Mouse (Mus musculus) kidney, embryonic 16.5 days (tissue): Measurements from ENCODE around the gene Fabp6. TPM values are rescaled to one million over a fixed set of nuclear protein-coding genes. Genes with fewer than 3 reads are reported as not detected.

Experiments
- ATAC-seq: fragments of 200-750 bp; cut with Nextera tagmentation; 2 replicates; pipeline ENCODE4 v1.8.0; 2017; ENCODE audit warnings: moderate TSS enrichment; ENCODE audit not compliant: low FRiP score, low TSS enrichment
- H3K27ac ChIP-seq: fragments of 300-500 bp; sonication (generic); 2 replicates; pipeline ENCODE4 v1.5.1; 2014; ENCODE audit warnings: low read length
- H3K27me3 ChIP-seq: fragments of 300-500 bp; sonication (generic); 2 replicates; pipeline ENCODE4 v1.6.1; 2014; ENCODE audit warnings: low read length, control low read depth, mixed read lengths; ENCODE audit not compliant: insufficient read depth
- H3K36me3 ChIP-seq: fragments of 300-500 bp; sonication (generic); 2 replicates; pipeline ENCODE4 v1.6.1; 2014; ENCODE audit warnings: low read length, control low read depth, mixed read lengths; ENCODE audit not compliant: insufficient read depth
- H3K4me1 ChIP-seq: fragments of 300-500 bp; sonication (generic); 2 replicates; pipeline ENCODE4 v1.6.1; 2014; ENCODE audit warnings: low read length, control low read depth, mixed read lengths; ENCODE audit not compliant: insufficient read depth
- H3K4me2 ChIP-seq: fragments of 300-500 bp; sonication (generic); replicated peaks from 2 replicates; pipeline ENCODE4 v1.6.1; 2014; ENCODE audit warnings: low read depth, low read length
- H3K4me3 ChIP-seq: fragments of 300-500 bp; sonication (generic); 2 replicates; pipeline ENCODE4 v1.5.1; 2014; ENCODE audit warnings: mild to moderate bottlenecking, low read length
- H3K9ac ChIP-seq: fragments of 300-500 bp; sonication (generic); replicated peaks from 2 replicates; pipeline ENCODE4 v1.6.1; 2014; ENCODE audit warnings: low read length
- H3K9me3 ChIP-seq: fragments of 300-500 bp; sonication (generic); 2 replicates; pipeline ENCODE4 v1.6.1; 2016; ENCODE audit warnings: low read length, control low read depth
- WGBS: fragments of 180-500 bp; shearing (Covaris S2); extraction: QIAGEN DNeasy Blood & Tissue Kit; methylation state at CpG from one replicate; pipeline ENCODE4 v1.1.7; 2014; 5-methylcytosine and 5-hydroxymethylcytosine counted together
- polyA plus RNA-seq: library from polyadenylated mRNA; unstranded; fragments of >200 nt; fragmentation: Nextera tagmentation; extraction: Ambion mirVana; gene quantifications from 2 replicates; pipeline ENCODE4 v1.2.1, GENCODE M21; 2015

Fabp6 gene
- polyA plus RNA-seq, 1 experiment from 2014 or later: not detected

DNA sequence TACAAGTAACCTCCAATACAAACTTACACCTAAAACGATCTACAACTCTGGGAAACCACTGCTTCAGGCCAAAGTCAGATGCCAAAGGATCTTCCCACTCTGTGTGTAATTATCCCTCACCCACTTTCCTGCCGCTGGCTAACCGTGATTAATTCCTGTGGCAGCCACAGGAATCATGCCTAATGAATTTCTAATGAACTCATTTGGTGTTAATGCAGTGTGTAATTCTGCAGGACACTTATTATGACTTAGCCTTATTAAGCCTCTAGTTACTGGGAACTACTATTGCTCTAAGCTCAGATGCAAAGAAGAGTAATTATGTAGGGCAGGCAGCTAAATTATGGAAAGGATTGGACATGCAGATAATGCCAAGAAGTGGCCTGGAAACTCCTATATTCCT, 7.1 kb upstream of the Fabp6 start:
- Histone ChIP-seq H3K4me3 (no peak overlapping the region), H3K4me2 (no peak overlapping the region), H3K4me1 (peaks cover 17% of the 10 kb centered on the region), H3K9ac (no peak overlapping the region), H3K27me3 (no peaks in the 10 kb centered on the region), H3K27ac (no peak overlapping the region), H3K36me3 (no peaks in the 10 kb centered on the region), H3K9me3 (no peaks in the 10 kb centered on the region)
- WGBS: 67% methylated on average over 3 of the region's 3 CpGs
- ATAC-seq: no peak

GRCm38 (mm10) chr11:43605859-43606258, 4.5 kb upstream of the Fabp6 start:
- Histone ChIP-seq H3K27me3 (no peaks in the 10 kb centered on the region), H3K36me3 (no peaks in the 10 kb centered on the region), H3K9ac (no peak overlapping the region), H3K4me3 (no peak overlapping the region), H3K9me3 (no peaks in the 10 kb centered on the region), H3K4me2 (no peak overlapping the region), H3K4me1 (peaks cover 7% of the 10 kb centered on the region), H3K27ac (peak overlapping the region; percentile 15; the same call in 1 of the 2 replicates)
- ATAC-seq: peak; percentile 44
- WGBS: 62% methylated on average over 6 of the region's 6 CpGs

GRCm38 (mm10) chr11:43604891-43605290, 3.6 kb upstream of the Fabp6 start:
- Histone ChIP-seq H3K9me3 (no peaks in the 10 kb centered on the region), H3K4me3 (no peak overlapping the region), H3K4me1 (peaks cover 7% of the 10 kb centered on the region; the same call in 1 of the 2 replicates), H3K36me3 (no peaks in the 10 kb centered on the region), H3K9ac (no peak overlapping the region), H3K4me2 (no peak overlapping the region), H3K27me3 (no peaks in the 10 kb centered on the region), H3K27ac (no peak overlapping the region)
- ATAC-seq: no peak
- WGBS: 83% methylated on average over 6 of the region's 6 CpGs

- no peak overlapping the region for H3K4me2 ChIP-seq
- H3K36me3 ChIP-seq: no peaks in the 10 kb centered on the region
- H3K4me3 ChIP-seq: no peak overlapping the region
- no peak overlapping the region for H3K27ac ChIP-seq
- ATAC-seq: no peak
- H3K4me1 ChIP-seq: peaks cover 7% of the 10 kb centered on the region; the same call in 1 of the 2 replicates
- H3K9ac ChIP-seq: no peak overlapping the region
- no peaks in the 10 kb centered on the region for H3K9me3 ChIP-seq
- no peaks in the 10 kb centered on the region for H3K27me3 ChIP-seq
- WGBS: 88% methylated on average over 2 of the region's 2 CpGs
Observed at GRCm38 (mm10) chr11:43604207-43604606, 2.9 kb upstream of the Fabp6 start.

DNA sequence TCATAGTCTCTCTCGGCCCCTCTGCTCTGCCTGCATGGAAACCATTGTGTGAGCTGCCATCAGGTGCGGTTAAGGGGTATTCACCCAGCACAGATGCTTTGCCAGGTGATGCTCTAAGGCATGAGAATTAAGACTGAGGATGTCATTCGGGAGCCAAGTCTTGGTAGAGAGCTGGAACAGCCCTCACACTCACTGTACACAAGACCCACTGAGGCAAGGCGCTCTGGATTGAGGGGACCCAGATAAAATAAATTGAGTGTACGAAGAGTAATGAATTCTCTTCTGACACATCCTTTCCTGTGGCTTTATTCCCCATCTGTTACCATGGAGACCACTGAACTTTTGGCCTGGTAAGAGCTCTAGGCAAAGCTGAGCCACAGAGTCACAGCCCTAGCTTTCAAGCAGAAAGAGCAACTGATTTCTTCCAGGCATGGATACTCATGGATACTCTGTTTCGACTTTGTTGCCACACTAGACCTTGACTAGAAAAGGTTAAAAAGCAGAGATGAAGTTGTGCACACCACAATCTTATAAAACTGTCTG, 11.7 kb downstream of the Fabp6 start:
- Histone ChIP-seq H3K27me3 (no peaks in the 10 kb centered on the region), H3K4me3 (no peak overlapping the region), H3K4me2 (no peak overlapping the region), H3K4me1 (no peaks in the 10 kb centered on the region), H3K9ac (no peak overlapping the region), H3K9me3 (no peaks in the 10 kb centered on the region), H3K36me3 (peaks cover 18% of the 10 kb centered on the region), H3K27ac (no peak overlapping the region)
- whole genome bisulfite sequencing: 59% methylated on average over 6 of the region's 6 CpGs
- no peak for ATAC-seq

DNA sequence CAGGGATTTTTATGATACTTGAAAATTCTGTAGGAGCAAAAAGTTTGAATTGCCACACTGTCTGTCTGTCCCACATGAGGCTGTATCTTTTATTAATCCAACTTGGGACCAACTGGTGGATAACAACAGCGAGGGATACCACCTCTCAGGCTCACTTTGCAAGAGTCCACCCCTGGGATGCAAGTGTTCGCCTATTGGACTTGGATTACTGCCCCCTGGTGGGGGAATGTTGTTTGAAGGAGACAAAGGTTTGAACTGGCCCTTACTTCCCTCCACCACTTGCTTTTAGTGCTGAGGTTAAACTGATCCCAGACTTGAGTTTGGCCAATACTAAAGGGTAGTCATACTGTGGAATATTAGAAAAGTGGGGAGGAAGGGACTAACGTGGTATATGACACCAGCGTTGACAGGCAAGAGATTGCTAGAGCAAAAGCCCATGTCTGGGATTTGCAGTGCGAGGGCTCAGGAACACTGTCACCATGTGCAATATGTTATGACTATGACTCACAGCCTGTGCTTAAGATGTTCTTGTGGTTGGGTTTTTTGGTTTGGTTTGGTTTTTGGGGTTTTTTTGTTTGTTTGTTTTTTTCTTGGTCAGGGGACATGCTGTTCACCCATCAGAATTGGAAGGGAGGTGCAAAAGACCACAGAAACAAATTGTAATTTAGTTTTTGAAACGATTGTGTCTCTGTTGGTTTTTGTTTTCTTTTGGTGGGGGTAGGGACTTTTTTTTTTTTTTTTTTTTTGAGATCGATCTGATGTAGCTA, 14.8 kb downstream of the Fabp6 start, which contains the start of gene 4933415A04Rik:
Gene 4933415A04Rik (plus strand): TSS at position 717 of the 767 bp plus-strand sequence.
- Histone ChIP-seq H3K4me1 (no peaks in the 10 kb centered on the region), H3K27me3 (no peaks in the 10 kb centered on the region), H3K4me3 (no peak within 1 kb of the TSS), H3K36me3 (peaks cover 35% of the 10 kb centered on the region), H3K9ac (no peak within 1 kb of the TSS), H3K9me3 (no peaks in the 10 kb centered on the region), H3K27ac (no peak within 1 kb of the TSS), H3K4me2 (no peak within 1 kb of the TSS)
- 73% methylated on average over 7 of the region's 7 CpGs for WGBS
- peak; percentile 33; the same call in 1 of the 2 replicates for ATAC-seq

DNA sequence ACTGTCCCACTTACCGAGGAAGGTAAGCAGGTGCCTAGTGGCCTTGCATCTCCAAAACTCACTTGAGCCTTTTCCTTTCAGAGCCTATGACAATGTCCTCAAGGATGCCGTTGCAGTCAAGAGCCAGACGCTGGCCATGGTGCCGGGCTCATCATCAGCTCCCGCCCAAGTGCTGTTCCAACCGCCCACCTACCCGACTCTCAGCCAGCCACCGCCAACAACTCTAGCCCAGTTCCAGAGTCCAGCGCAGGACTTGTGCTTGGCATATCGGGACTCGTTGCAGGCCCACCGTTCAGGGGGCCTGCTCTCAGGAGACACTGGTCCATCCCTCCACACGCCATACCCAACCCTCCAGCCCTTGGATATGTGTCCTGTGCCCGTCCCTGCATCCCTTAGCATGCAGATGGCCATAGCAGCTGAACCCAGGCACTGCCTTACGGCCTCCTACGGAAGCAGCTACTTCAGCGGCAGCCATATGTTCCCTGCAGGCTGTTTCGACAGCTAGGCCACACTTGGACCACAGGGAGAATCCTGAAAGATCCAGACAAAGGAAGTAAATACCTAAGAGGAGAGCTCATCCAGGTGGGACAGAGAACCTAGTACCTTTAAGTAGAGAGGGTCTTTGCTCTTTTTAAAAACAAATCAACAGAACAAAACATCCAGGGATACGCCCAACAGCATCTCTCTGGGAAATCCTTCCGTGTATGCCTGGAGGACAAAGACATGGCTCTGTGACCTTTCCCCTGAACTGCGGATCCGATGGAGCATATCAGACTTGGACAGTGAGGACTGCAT, 15.9 kb downstream of the Fabp6 start:
- Histone ChIP-seq H3K9ac (no peak overlapping the region), H3K4me3 (no peak overlapping the region), H3K27me3 (no peaks in the 10 kb centered on the region), H3K27ac (no peak overlapping the region), H3K36me3 (peaks cover 41% of the 10 kb centered on the region), H3K9me3 (no peaks in the 10 kb centered on the region), H3K4me2 (no peak overlapping the region), H3K4me1 (no peaks in the 10 kb centered on the region)
- WGBS: 90% methylated on average over 22 of the region's 22 CpGs
- ATAC-seq: no peak

DNA sequence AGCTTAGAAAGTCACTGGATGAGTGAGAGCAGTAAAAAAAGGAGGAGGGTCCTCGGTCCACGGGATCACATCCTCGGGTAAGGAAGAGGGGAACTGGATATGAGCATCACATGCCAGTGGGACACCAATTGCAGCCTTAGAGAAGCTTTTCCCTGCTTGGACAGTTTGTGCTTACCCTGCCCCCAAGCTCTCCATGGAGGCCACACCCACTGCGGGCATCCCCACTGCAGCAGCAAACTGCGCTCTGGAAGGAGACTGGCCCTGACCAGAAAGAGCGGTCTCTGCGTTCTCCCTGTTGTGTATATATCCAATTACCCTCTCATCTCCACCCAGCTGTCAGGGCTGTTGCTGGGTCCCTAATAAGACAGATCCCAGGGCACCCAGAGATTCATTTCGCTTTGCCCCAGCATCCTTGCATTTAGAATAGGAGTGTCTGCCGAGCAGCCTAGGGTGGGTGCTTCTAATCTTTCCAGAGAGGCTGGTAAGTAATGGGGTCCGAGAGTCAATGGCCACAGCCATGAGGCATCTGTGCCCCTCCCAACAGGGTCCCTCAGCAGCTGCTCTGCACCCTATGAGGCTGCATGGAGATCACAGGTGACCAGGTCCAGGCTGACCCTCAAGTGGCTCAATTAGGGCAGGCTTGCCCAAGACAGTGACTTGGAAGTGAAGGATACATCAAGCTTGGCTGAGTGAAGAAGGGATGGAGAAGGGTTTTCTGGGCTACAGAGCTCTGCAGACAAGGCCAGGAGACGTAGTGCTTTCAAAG, 23.4 kb downstream of the Fabp6 start:
- no peaks in the 10 kb centered on the region for H3K9me3 ChIP-seq
- H3K36me3 ChIP-seq: peaks cover 17% of the 10 kb centered on the region
- H3K4me2 ChIP-seq: no peak overlapping the region
- H3K9ac ChIP-seq: no peak overlapping the region
- no peaks in the 10 kb centered on the region for H3K27me3 ChIP-seq
- no peak overlapping the region for H3K4me3 ChIP-seq
- 61% methylated on average over 11 of the region's 11 CpGs for WGBS
- no peak overlapping the region for H3K27ac ChIP-seq
- 0 out of 2 replicates have a peak, but pooled peaks have one; percentile 40 for ATAC-seq
- H3K4me1 ChIP-seq: peaks cover 12% of the 10 kb centered on the region

GRCm38 (mm10) chr11:43575376-43576151, 25.8 kb downstream of the Fabp6 start:
- ATAC-seq: peak; percentile 37; the same call in 1 of the 2 replicates
- Histone ChIP-seq H3K27ac (peak overlapping the region; percentile 67; the same call in 1 of the 2 replicates), H3K4me3 (no peak overlapping the region), H3K4me2 (no peak overlapping the region), H3K27me3 (no peaks in the 10 kb centered on the region), H3K9ac (peak overlapping the region; percentile 37; the same call in 1 of the 2 replicates), H3K4me1 (peaks cover 28% of the 10 kb centered on the region), H3K36me3 (peaks cover 8% of the 10 kb centered on the region), H3K9me3 (no peaks in the 10 kb centered on the region)
- WGBS: 36% methylated on average over 9 of the region's 9 CpGs
